Mouse (Mus musculus) testis, adult 10 weeks (tissue): ENCODE measurements around the gene Chd8. TPM values are rescaled to one million over a fixed set of nuclear protein-coding genes. Genes with fewer than 3 reads are reported as not detected.

Experiments used
- polyA plus RNA-seq: library from polyadenylated mRNA; stranded (reverse); fragments of 350-450 nt; fragmentation: Illumina TruSeq; extraction: RNeasy Lipid Tissue Mini Kit (QIAGEN cat#74804); gene quantifications from one replicate; pipeline ENCODE4 v1.2.3, GENCODE M21; 2014; ENCODE audit warnings: low read depth, low replicate concordance

Gene Chd8
- polyA plus RNA-seq, result 86.5 TPM

GRCm38 (mm10) chr14:52257484-52258213, at the start of gene Chd8:
Chd8 (minus strand) TSS chr14:52257780.

GRCm38 (mm10) chr14:52304644-52305271, 47.2 kb upstream of the Chd8 start, which contains the start of gene Mettl3:
Mettl3 (minus strand) TSS chr14:52305128.

GRCm38 (mm10) chr14:52278932-52279746, 21.6 kb upstream of the Chd8 start, which contains the start of the genes Tox4 and Rab2b:
Tox4 (plus strand) TSS chr14:52279146.
Rab2b (minus strand) TSS chr14:52279545.

GRCm38 (mm10) chr14:52197156-52197878, 60.3 kb downstream of the Chd8 start, which contains the start of gene Supt16:
Supt16 (minus strand) TSS chr14:52197416.

Other genes starting within 250 kb of the Chd8 start
- not detected for gene Tmem253, start 242.1 kb downstream of the Chd8 start, polyA plus RNA-seq
- 3.2 TPM for gene Zfp219, start 237.0 kb downstream of the Chd8 start, polyA plus RNA-seq
- gene Olfr221, start 215.3 kb downstream of the Chd8 start, polyA plus RNA-seq, result 0.15 TPM
- gene Hnrnpc, start 153.8 kb downstream of the Chd8 start, polyA plus RNA-seq, result 187 TPM
- gene Rpgrip1, start 147.1 kb downstream of the Chd8 start, polyA plus RNA-seq, result 341 TPM
- gene Supt16, start 60.4 kb downstream of the Chd8 start, polyA plus RNA-seq, result 67.2 TPM
- 38.3 TPM for gene Tox4, start 21.4 kb upstream of the Chd8 start, polyA plus RNA-seq
- 31.9 TPM for gene Rab2b, start 21.8 kb upstream of the Chd8 start, polyA plus RNA-seq
- gene Mettl3, start 47.3 kb upstream of the Chd8 start, polyA plus RNA-seq, result 16.2 TPM
- 0.46 TPM for gene Sall2, start 71.0 kb upstream of the Chd8 start, polyA plus RNA-seq
- gene Olfr1513, start 98.6 kb upstream of the Chd8 start, polyA plus RNA-seq, result not detected
- not detected for gene Olfr1512, start 121.4 kb upstream of the Chd8 start, polyA plus RNA-seq
- gene Olfr1511, start 139.6 kb upstream of the Chd8 start, polyA plus RNA-seq, result not detected
- not detected for gene Olfr1510, start 156.6 kb upstream of the Chd8 start, polyA plus RNA-seq
- gene Olfr1509, start 185.2 kb upstream of the Chd8 start, polyA plus RNA-seq, result 2.7 TPM
- not detected for gene Olfr1508, start 209.7 kb upstream of the Chd8 start, polyA plus RNA-seq
- not detected for gene Olfr1507, start 238.0 kb upstream of the Chd8 start, polyA plus RNA-seq